Mouse (Mus musculus): ENCODE data around the gene Actl6a.

Gene Actl6a

DNA sequence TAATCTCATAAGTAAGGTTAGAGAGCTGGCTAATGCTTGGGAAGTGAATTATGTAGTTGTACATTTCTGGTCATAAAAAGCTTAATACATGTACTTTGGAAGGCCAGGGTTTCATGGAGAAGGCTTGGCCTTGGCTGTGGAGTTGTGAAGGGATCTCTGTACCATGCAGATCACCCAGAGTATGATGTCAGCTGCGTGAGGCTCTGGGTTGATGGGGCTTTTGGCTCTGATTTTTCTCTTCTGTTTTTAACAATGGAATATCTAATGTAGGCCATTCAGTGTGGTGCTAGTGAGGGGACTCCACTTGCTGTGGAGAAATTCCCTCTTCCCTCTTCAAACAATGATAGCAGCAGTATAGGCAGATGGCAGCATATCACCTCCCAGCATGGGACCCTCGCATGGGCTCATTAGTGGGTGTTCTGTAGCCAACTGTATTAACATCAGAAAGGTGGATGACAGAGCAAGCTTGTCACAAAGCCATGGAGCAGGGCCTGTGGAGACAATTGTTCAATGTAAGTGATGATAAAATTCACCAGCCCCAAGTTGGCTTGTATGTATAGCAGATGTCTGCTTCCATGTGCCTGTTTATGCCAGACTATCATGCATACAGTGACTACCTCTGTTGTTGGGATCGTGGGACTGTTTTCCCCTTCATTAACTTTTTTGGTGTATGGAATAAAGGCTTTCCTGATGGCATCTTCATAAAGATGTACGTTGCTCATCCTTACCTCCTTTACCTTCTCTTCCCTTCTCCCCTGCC is 43.9 kb downstream of the Actl6a start:
- DNase-seq = no peak

DNA sequence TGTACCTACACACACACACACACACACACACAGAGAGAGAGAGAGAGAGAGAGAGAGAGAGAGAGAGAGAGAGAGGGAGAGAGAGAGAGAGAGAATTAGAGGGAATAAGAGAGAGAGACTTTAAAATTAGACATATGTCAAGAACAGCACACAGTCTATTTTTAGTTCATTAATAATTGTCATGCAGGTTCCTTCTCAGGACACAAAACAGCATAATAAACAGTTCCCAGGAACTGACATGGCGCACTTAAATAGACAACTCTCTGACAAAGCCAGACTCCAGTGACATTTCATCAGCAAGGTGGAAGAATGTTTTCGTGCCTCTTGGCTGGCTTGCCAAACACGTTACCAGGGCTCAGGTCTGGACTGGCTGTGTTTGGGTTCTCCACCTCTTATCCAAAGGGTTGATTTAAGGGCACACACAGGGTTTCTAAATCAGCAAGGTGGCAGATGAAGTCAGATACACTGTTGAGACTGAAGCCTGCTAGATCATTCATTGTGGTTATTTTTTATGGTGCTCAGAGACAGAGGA is 48.4 kb downstream of the Actl6a start:
- no peak for DNase-seq

DNA sequence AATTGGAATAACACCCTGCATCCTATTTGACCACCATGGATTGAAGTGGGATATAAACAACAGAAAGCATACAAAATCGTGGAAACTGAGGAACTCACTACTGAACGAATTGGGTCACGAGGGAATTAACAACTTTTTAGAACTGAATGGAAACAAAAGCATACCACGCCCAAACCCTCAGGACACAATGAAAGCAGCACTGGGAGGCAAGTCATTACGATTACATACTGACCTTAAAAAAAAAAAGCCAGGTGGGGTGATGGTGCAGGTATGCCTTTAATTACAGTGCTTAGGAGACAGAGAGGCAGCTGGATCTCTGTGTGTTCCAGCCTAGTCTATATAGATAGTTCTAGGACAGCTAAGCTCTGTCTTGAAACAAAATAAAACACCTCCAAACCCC is 53.1 kb downstream of the Actl6a start:
- DNase-seq = no peak

DNA sequence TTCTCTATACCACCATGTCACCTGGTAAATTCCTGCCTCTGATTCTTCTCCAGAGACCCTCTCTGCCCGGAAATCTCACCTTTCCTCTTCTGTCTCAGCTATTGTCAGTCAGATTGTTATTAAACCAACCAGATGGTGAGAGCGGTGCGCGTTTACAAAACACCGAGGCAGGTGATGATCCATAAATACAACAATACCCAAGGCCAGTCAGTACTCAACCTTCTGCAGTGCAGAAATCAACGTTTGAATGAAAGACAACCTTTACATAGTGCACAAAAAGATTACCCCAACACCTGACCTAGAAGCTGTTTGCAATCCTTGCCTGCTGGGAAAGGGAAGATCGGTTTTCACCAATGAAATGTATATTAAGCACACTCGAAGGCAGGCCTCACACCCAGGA is 56.9 kb downstream of the Actl6a start:
- no peak for DNase-seq

DNA sequence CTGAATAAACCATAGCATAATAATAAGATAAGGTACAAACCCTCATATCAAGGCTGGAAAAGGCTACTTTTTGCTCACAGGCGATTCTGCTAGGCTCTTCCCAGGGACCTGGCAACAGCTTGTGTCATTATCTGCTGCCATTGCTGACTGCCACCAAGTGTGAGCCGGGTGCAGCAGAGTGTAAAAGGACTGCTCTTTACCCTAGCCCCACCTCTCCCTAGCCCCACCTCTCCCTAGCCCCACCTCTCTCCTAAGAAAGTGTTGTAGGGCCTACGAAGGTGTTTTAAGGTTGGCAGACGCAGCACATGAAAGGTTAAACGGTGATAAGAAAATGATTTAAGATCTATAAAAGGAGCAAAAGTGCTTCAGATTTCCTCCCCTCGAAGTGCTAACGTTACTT is 57.8 kb downstream of the Actl6a start:
- no peak for DNase-seq

DNA sequence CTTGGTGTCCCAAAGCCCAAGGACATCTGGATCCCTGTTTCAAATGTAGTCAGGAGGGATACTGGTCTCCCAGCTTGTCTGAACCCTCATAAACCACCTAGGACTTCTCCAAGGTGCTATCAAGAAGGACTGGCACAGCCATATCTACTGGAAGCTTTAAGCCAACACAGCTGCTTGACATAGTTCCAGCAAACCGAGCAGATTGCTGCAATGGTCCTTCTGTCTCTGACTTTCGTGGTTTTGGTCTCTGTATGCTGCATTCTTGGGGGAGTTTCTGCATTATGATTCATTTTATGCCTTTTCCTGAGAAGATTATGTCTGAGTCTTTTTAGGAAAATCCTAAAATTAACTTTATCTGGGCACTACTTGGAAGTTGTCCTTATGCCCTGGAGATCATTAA is 64.7 kb downstream of the Actl6a start:
- no peak for DNase-seq
